Mouse (Mus musculus) gastrocnemius, adult 2 months (tissue): ENCODE measurements around the gene Pdxk. TPM values are rescaled to one million over a fixed set of nuclear protein-coding genes. Genes with fewer than 3 reads are reported as not detected.
"Not testable (repeated sequence)": the region's sequence is repeated elsewhere in the genome, so short reads cannot be mapped to it uniquely, and the experiment has no call there.

ENCODE experiments used
- DNase-seq: peaks from one replicate; pipeline ENCODE4 v3.0.0; 2022
- H3K27ac ChIP-seq: fragments of 200-600 bp; 2 replicates; pipeline ENCODE4 v1.8.1; 2022; ENCODE audit warnings: mild to moderate bottlenecking
- H3K4me3 ChIP-seq: fragments of 200-600 bp; 2 replicates; pipeline ENCODE4 v1.8.1; 2022; ENCODE audit warnings: mild to moderate bottlenecking, moderate library complexity
- CTCF ChIP-seq: fragments of 200-600 bp; IDR thresholded peaks from 2 replicates; pipeline ENCODE4 v1.8.1; 2022; ENCODE audit warnings: antibody characterized with exemption, mild to moderate bottlenecking, moderate library complexity
- intact Hi-C: fragments of 180-260 bp; cut with DNase I; formaldehyde crosslinking; loops from one replicate; pipeline ENCODE4 v1.15.1; 2025
- long read RNA-seq, 2 experiments: library from polyadenylated mRNA; stranded (forward); transcript quantifications; one replicate each; pipeline ENCODE4 v2.0.0; 2021
- total RNA-seq, 2 experiments: library from RNA; stranded (reverse); gene quantifications; 2 replicates each; pipeline ENCODE4 v1.2.3; 2021

The Pdxk gene
- total RNA-seq = 10 to 100 TPM in 1 of 2 experiments, 1 to 10 TPM in 1; 5.1 to 10.4 TPM
- long read RNA-seq, experiment 1, full-length matches to known transcripts = 3 of 8 reads
- long read RNA-seq, experiment 1, partial matches to known transcripts = 0 of 8 reads
- long read RNA-seq, experiment 1, other reads (novel, unspliced or antisense) = 5 of 8 reads
- long read RNA-seq, experiment 2, full-length matches to known transcripts = 1 of 4 reads
- long read RNA-seq, experiment 2, partial matches to known transcripts = 0 of 4 reads
- long read RNA-seq, experiment 2, other reads (novel, unspliced or antisense) = 3 of 4 reads

GRCm38 (mm10) chr10:78464792-78465207, at the start of gene Pdxk:
Gene Pdxk (minus strand): TSS chr10:78464975.
- intact Hi-C loops = loop anchor here (10.0 kb wide), 1 partner anchor 110 kb away; the partner anchor contains the start of gene Ilvbl
- Histone ChIP-seq H3K27ac (peak within 1 kb of the TSS; percentile 95), H3K4me3 (peak within 1 kb of the TSS; percentile 93)
- TF ChIP-seq CTCF = no peak
- DNase-seq = peak; percentile 97

DNA sequence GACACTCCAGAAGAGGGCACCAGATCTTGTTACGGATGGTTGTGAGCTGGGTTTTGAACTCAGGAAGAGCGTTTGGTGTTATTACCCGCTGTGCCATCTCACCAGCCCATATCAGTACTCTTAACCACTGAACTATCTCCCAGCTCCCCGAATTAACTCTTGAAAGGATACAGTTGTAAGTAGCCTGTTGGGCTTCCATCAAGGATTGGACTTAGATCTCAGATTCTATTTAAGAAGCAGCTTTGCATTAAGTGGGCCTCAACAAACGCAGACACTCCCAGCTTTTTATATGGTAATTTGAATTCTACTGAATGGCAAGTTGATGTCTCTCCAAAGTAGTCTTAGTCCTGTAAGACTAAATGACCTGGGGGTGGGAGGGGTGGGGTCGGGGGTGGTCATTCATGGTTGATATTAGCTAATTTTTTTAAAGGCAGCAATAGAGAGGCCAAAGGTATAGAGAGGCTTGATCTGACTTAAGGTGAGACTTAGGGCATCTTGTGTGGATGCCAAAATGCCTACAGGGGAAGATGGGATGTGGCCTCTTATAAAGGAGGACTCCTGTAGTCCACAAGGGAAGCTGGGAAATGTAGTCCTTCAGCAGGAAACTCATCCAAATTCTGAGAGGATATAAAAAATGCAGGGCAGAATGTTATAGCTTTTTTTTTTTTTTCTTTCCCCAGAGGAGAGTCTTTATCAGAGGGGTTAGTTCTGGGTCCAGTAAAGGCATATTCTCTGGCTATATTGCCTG, 38.4 kb upstream of the Pdxk start:
- intact Hi-C loops = no loop called here
- no peak overlapping the region for H3K27ac ChIP-seq
- no peak for DNase-seq
- no peak for TF ChIP-seq CTCF
- H3K4me3 ChIP-seq = no peak overlapping the region

DNA sequence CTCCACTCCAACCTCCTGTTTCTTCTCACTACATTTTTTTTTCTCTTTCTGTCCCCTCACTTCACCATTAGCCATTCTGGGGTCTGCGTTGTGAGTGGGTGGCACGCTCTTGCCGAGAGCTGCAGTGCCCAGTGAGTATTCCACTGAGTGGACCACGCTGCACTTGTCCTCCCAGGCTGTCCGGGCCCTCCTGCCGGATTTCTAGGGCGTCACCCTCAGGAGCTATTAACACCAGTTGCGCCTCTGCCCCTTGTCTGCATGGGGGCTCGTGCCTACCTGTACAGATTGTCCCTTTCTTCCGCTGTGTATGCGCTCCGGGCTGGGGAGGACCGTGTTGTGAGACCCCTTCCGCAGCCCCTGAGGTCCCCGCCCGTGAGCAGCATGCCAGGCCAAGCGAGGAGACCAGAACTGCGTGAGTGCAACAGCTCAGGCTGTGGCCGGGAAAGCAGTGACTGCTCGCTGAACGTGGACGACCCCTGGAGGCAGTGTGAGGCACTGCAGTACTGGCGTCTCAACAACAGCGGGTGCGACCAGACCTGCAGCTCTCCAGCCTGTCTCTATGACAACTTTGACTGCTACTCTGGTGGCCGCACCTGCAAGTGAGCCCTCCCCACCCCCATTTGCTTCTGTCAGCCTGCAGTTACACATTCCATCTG, 22.8 kb upstream of the Pdxk start:
- Histone ChIP-seq H3K4me3 (peak overlapping the region; percentile 65), H3K27ac (peak overlapping the region; percentile 44; the same call in 1 of the 2 replicates)
- TF ChIP-seq CTCF = peak; percentile 97
- intact Hi-C loops = loop anchor here (5.0 kb wide), 1 partner anchor 50 kb away; no protein-coding TSS in a partner anchor
- peak; percentile 84 for DNase-seq

DNA sequence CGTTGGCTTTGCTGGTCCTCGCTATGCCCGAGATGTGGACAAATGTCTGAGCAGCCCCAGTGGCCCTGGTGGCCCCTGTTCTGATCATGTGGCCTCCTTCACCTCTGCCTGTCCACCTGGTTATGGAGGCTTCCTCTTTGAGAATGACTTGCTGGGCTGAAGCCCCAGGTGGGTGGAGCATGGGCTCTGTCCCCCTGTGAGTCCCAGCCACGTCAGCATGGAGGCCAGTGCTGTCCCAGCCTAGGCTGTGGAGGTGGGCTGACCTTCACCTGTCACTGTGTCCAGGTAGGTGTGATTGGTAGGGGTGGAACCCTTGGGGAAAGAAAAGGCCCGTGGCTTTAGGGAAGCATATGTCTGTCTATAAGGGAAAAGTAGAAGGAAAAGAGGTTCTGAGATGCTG, 22.1 kb upstream of the Pdxk start:
- Histone ChIP-seq H3K4me3 (no peak overlapping the region), H3K27ac (no peak overlapping the region)
- no peak for DNase-seq
- intact Hi-C loops = loop anchor here (5.0 kb wide), 1 partner anchor 50 kb away; no protein-coding TSS in a partner anchor
- no peak for TF ChIP-seq CTCF

DNA sequence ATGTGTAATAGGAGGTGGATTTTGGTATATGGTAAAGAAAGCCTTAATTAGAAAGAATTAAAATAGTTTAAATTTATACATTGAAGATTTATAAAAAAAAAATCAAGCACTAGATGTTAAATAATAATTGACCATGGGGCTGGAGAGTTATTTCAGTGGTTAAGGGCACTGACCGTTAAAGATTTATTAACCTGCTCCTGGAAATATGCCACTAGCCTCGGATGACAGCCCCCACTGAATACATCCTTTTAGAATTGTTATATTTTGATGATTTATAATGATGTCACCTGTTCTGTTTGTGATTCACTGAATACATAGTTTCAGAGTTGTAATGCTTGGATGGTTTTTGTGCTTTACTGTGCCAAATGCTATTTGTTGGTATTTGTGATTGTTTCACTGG, 20.6 kb upstream of the Pdxk start:
- intact Hi-C loops = loop anchor here (5.0 kb wide), 1 partner anchor 48 kb away; no protein-coding TSS in a partner anchor

GRCm38 (mm10) chr10:78481928-78482499, 17.2 kb upstream of the Pdxk start:
- peak; percentile 61 for DNase-seq

More for the DNA sequence above, 20.6 kb upstream of the Pdxk start:
- DNase-seq, H3K27ac ChIP-seq, H3K4me3 ChIP-seq: not testable (repeated sequence)

DNA sequence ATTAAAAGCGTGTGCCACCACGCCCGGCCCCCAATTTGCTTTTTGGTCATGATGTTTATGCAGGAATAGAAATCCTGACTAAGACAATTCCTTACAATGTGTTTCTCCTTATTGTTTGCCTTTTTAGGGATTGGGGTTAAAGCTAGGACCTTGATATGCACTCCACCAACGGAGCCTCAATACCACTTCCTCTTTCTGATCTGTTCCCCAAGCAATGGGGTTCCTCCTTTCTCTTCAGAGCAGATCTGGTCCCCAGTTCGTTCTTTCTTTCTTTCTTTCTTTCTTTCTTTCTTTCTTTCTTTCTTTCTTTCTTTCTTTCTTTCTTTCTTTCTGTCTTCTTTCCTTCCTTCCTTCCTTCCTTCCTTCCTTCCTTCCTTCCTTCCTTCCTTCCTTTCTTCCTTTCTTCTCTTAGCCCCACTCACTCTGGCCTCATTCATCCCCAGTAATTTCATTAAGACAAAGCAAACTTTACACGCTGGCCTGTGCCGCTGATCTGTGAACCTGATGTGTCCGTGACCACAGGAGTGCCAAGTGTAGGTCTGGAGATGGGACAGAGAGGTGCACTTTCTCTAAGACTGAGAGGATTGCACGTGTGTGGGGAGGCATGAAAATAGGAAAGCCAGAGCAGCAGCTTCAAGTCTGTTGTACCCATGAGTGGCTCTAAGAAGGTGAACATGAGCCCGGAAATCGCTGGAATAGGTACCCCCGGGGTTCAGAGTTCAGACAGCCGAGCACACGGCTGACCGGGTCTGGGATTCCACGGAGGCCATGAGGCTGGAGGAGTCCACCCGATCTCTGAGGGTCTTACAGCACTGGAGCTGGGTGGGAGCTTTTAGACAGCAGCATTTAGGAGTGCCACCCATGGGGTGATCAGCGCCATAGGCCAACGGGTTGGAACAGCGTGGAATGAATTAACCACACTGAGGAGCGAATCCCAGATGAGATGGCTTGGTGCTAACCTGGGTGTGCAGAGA, 16.5 kb upstream of the Pdxk start:
- DNase-seq = no peak
- intact Hi-C loops = no loop called here
- H3K4me3 ChIP-seq = peak overlapping the region; percentile 74
- TF ChIP-seq CTCF = no peak
- H3K27ac ChIP-seq = no peak overlapping the region

More at GRCm38 (mm10) chr10:78481928-78482499, 17.2 kb upstream of the Pdxk start:
- H3K4me3 ChIP-seq = peak overlapping the region; percentile 74
- H3K27ac ChIP-seq = peak overlapping the region; percentile 38; the same call in 1 of the 2 replicates
- TF ChIP-seq CTCF = peak; percentile 6; the same call in 1 of the 2 replicates
- intact Hi-C loops = no loop called here

GRCm38 (mm10) chr10:78476821-78477220, 12.0 kb upstream of the Pdxk start:
- intact Hi-C loops = no loop called here
- TF ChIP-seq CTCF = no peak
- H3K27ac ChIP-seq = no peak overlapping the region

GRCm38 (mm10) chr10:78474759-78475158, 10.0 kb upstream of the Pdxk start:
- Histone ChIP-seq H3K4me3 (no peak overlapping the region), H3K27ac (no peak overlapping the region)
- no peak for DNase-seq
- no peak for TF ChIP-seq CTCF
- intact Hi-C loops = no loop called here

More at GRCm38 (mm10) chr10:78476821-78477220, 12.0 kb upstream of the Pdxk start:
- H3K4me3 ChIP-seq = no peak overlapping the region
- no peak for DNase-seq

DNA sequence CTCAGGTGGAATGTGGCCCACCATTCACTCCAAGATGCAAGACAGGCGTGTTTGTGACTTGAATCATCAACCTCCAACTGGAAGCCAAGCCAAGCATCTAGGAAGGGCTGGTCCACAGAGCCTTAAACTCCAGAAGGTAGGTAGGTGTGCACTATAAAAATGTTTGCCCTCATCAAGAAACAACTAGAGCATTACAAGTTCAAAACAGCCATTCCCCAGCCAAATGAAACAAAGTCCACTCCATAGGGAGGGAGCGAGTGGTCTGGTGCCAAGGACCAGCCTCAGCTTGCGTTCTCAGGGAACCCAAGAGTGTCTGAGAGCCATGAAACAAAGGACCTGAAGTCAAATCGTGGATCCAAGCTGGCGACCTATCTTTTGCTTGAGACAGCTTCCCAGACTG, 8.7 kb upstream of the Pdxk start:
- Histone ChIP-seq H3K27ac (peak overlapping the region; percentile 38; the same call in 1 of the 2 replicates), H3K4me3 (no peak overlapping the region)
- DNase-seq = no peak
- intact Hi-C loops = no loop called here
- TF ChIP-seq CTCF = no peak

- Histone ChIP-seq H3K27ac (no peak overlapping the region), H3K4me3 (no peak overlapping the region)
- intact Hi-C loops = no loop called here
- TF ChIP-seq CTCF = no peak
- no peak for DNase-seq
Observed at GRCm38 (mm10) chr10:78472046-78472445, 7.3 kb upstream of the Pdxk start.
